Mouse (Mus musculus) midbrain, embryonic 14.5 days (tissue): ENCODE data around the gene Olfr126. TPM values are rescaled to one million over a fixed set of nuclear protein-coding genes. Genes with fewer than 3 reads are reported as not detected.

Experiments
- ATAC-seq: fragments of 200-750 bp; cut with Nextera tagmentation; 2 replicates; pipeline ENCODE4 v1.8.0; 2017; ENCODE audit warnings: moderate number of reproducible peaks, moderate library complexity; ENCODE audit not compliant: low FRiP score, low TSS enrichment
- DNase-seq: peaks from one replicate; pipeline ENCODE4 v3.0.0-alpha.2; 2015
- H3K27ac ChIP-seq: fragments of 300-500 bp; sonication (generic); replicated peaks from 2 replicates; pipeline ENCODE4 v1.5.1; 2014; ENCODE audit warnings: mild to moderate bottlenecking, low read depth, low read length, moderate library complexity
- H3K27me3 ChIP-seq: fragments of 300-500 bp; sonication (generic); 2 replicates; pipeline ENCODE4 v1.6.1; 2014; ENCODE audit warnings: low read length, control low read depth, mixed read lengths; ENCODE audit not compliant: control insufficient read depth, insufficient read depth
- H3K36me3 ChIP-seq: fragments of 300-500 bp; sonication (generic); 2 replicates; pipeline ENCODE4 v1.6.1; 2014; ENCODE audit warnings: low read length, control low read depth; ENCODE audit not compliant: control insufficient read depth, insufficient read depth
- H3K4me1 ChIP-seq: fragments of 300-500 bp; sonication (generic); 2 replicates; pipeline ENCODE4 v1.6.1; 2014; ENCODE audit warnings: mild to moderate bottlenecking, antibody characterized with exemption, low read length, control low read depth; ENCODE audit not compliant: control insufficient read depth, insufficient read depth
- H3K4me2 ChIP-seq: fragments of 300-500 bp; sonication (generic); 2 replicates; pipeline ENCODE4 v1.6.1; 2014; ENCODE audit warnings: mild to moderate bottlenecking, low read length, moderate library complexity
- H3K4me3 ChIP-seq: fragments of 300-500 bp; sonication (generic); replicated peaks from 2 replicates; pipeline ENCODE4 v1.5.1; 2014; ENCODE audit warnings: low read depth, low read length
- H3K9ac ChIP-seq: fragments of 300-500 bp; sonication (generic); replicated peaks from 2 replicates; pipeline ENCODE4 v1.6.1; 2014; ENCODE audit warnings: mild to moderate bottlenecking, low read length, moderate library complexity
- H3K9me3 ChIP-seq: fragments of 300-500 bp; sonication (generic); 2 replicates; pipeline ENCODE4 v1.6.1; 2016; ENCODE audit warnings: low read length, control low read depth, mixed read lengths; ENCODE audit not compliant: control insufficient read depth
- WGBS: fragments of 180-500 bp; shearing (Covaris S2); extraction: QIAGEN DNeasy Blood & Tissue Kit; methylation state at CpG from one replicate; pipeline ENCODE4 v1.1.7; 2014; 5-methylcytosine and 5-hydroxymethylcytosine counted together
- polyA plus RNA-seq: library from polyadenylated mRNA; unstranded; fragments of >200 nt; fragmentation: Nextera tagmentation; extraction: Ambion mirVana; gene quantifications from 2 replicates; pipeline ENCODE4 v1.2.1, GENCODE M21; 2014

Gene Olfr126
- polyA plus RNA-seq: not detected in 2 replicates

DNA sequence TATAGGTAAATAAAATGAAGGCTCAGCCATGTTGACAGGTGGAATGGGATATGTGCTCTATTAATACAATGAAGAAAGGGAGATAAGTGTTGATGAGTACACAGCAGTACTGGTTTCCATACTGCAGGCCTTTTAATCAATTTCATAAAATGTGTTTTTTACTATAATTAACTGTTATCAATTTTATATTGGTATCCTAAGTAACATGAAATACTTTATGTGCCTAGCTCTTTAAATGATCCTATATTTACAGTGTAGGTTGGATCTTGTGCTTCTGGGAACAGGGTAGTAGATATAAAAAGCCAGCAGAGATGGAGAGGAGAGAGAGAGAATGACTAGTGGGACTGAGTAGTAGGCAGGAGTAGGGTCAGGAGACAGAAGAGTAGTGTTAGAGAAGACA lies at the start of gene Olfr126:
Olfr126 (plus strand) TSS at position 301 of the 400 bp plus-strand sequence.
- Histone ChIP-seq H3K27ac (no peak within 1 kb of the TSS), H3K4me3 (no peak within 1 kb of the TSS), H3K9ac (no peak within 1 kb of the TSS), H3K27me3 (no peaks in the 10 kb centered on the region), H3K4me1 (no peaks in the 10 kb centered on the region), H3K36me3 (no peaks in the 10 kb centered on the region), H3K9me3 (no peaks in the 10 kb centered on the region), H3K4me2 (no peak within 1 kb of the TSS)
- DNase-seq: no peak
- no peak for ATAC-seq

GRCm38 (mm10) chr17:37799588-37799987 lies 47.7 kb upstream of the Olfr126 start, which contains the start of gene Olfr124:
Gene Olfr124 (plus strand): TSS chr17:37799888.
- 93% methylated on average over 3 of the region's 3 CpGs for WGBS
- Histone ChIP-seq H3K36me3 (no peaks in the 10 kb centered on the region), H3K27me3 (no peaks in the 10 kb centered on the region), H3K4me1 (no peaks in the 10 kb centered on the region), H3K4me3 (no peak within 1 kb of the TSS), H3K27ac (no peak within 1 kb of the TSS), H3K4me2 (no peak within 1 kb of the TSS), H3K9ac (no peak within 1 kb of the TSS), H3K9me3 (no peaks in the 10 kb centered on the region)
- DNase-seq (no peak), ATAC-seq (no peak)

GRCm38 (mm10) chr17:37832649-37833048 lies 14.6 kb upstream of the Olfr126 start, which contains the start of gene Olfr125:
Gene Olfr125 (plus strand): TSS chr17:37832949.
- H3K36me3 ChIP-seq: no peaks in the 10 kb centered on the region
- no peaks in the 10 kb centered on the region for H3K27me3 ChIP-seq
- H3K4me3 ChIP-seq: no peak within 1 kb of the TSS
- 0 out of 2 replicates have a peak, but pooled peaks cover 2% of the 10 kb centered on the region for H3K9me3 ChIP-seq
- H3K4me1 ChIP-seq: no peaks in the 10 kb centered on the region
- ATAC-seq (no peak), DNase-seq (no peak)
- no peak within 1 kb of the TSS for H3K9ac ChIP-seq
- no peak within 1 kb of the TSS for H3K27ac ChIP-seq
- H3K4me2 ChIP-seq: no peak within 1 kb of the TSS

DNA sequence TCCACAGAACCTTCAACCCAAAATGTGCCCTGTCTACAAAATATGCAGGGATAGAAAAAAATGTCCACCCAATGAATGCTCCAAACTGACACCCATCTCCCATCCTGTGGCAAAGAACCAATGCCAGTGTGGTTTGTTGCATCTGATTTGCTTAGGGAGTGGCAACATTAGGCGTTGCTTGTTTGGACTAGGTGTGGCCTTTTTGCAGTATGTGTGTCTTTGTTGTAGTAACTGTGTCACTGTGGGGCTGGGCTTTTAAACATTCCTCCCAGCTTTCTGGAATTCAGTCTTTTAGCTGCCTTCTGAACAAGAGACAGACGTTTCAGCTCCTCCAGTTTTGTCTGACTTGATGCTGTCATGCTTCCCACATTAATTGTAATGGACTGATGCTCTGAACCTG lies 16.6 kb downstream of the Olfr126 start:
- DNase-seq (no peak), ATAC-seq (no peak)
- 68% methylated on average over 2 of the region's 2 CpGs for WGBS
- H3K9me3 ChIP-seq: no peaks in the 10 kb centered on the region
- H3K9ac ChIP-seq: no peak overlapping the region
- no peaks in the 10 kb centered on the region for H3K36me3 ChIP-seq
- no peaks in the 10 kb centered on the region for H3K27me3 ChIP-seq
- H3K4me3 ChIP-seq: no peak overlapping the region
- H3K4me1 ChIP-seq: no peaks in the 10 kb centered on the region
- H3K27ac ChIP-seq: no peak overlapping the region
- no peak overlapping the region for H3K4me2 ChIP-seq

GRCm38 (mm10) chr17:37869676-37870205 lies 22.5 kb downstream of the Olfr126 start:
- Histone ChIP-seq H3K4me2 (no peak overlapping the region), H3K27ac (no peak overlapping the region), H3K36me3 (no peaks in the 10 kb centered on the region), H3K4me1 (no peaks in the 10 kb centered on the region), H3K9me3 (no peaks in the 10 kb centered on the region), H3K4me3 (no peak overlapping the region), H3K9ac (no peak overlapping the region), H3K27me3 (no peaks in the 10 kb centered on the region)
- DNase-seq: peak; percentile 0
- 22% methylated on average over 8 of the region's 8 CpGs for WGBS
- ATAC-seq: no peak

DNA sequence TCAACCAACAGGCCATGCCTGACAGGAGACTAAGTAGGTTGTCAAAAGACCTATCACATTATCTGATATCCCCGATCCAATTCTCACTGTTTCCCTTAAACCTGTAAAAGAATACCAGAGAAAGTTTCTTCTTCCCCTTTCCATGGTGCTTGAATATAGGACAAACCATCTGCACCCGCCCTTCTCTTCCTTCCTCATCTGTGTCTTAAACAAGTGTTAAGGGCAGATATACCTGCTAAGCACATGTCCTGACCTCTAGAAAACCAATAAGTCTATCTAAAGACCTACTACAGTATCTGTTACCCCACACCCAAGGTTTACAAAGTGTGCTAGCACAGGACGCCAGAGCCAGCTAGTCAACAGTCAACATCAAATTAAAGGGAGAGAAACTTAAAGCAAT lies 26.5 kb downstream of the Olfr126 start:
- Histone ChIP-seq H3K27me3 (no peaks in the 10 kb centered on the region), H3K4me1 (no peaks in the 10 kb centered on the region), H3K9me3 (no peaks in the 10 kb centered on the region), H3K9ac (no peak overlapping the region), H3K4me3 (no peak overlapping the region), H3K36me3 (no peaks in the 10 kb centered on the region), H3K4me2 (no peak overlapping the region), H3K27ac (no peak overlapping the region)
- no peak for ATAC-seq
- WGBS: 78% methylated on average over 3 of the region's 3 CpGs
- DNase-seq: no peak

DNA sequence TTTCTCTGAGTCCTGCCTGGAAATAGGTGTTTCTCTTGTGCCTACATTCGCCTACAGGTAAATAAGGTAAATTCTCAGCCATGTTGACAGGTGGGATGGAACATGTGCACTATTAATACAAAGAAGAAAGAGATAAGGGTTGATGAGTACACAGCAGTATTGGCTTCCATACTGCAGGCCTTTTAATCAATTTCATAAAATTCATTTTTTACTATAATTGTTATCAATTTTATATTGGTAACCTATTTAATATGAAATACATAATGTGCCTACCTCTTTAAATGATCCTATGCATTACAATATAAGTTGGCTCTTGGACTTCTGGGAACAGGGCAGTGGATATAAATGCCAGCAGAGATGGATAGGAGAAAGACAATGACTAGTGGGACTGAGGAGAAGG lies 52.9 kb downstream of the Olfr126 start, which contains the start of gene Olfr127:
Olfr127 (plus strand) TSS at position 301 of the 400 bp plus-strand sequence.
- H3K4me2 ChIP-seq: no peak within 1 kb of the TSS
- H3K36me3 ChIP-seq: no peaks in the 10 kb centered on the region
- no peaks in the 10 kb centered on the region for H3K9me3 ChIP-seq
- WGBS: 70% methylated on average over 1 of the region's 1 CpGs
- H3K9ac ChIP-seq: no peak within 1 kb of the TSS
- no peak within 1 kb of the TSS for H3K4me3 ChIP-seq
- H3K27me3 ChIP-seq: no peaks in the 10 kb centered on the region
- H3K4me1 ChIP-seq: no peaks in the 10 kb centered on the region
- no peak within 1 kb of the TSS for H3K27ac ChIP-seq
- DNase-seq (no peak), ATAC-seq (no peak)

Other genes starting within 250 kb of the Olfr126 start
- gene Olfr115, start 220.4 kb upstream of the Olfr126 start, polyA plus RNA-seq: not detected in 2 replicates
- not detected in 2 replicates for gene Olfr116, start 220.3 kb upstream of the Olfr126 start, polyA plus RNA-seq
- not detected in 2 replicates for gene Olfr117, start 183.7 kb upstream of the Olfr126 start, polyA plus RNA-seq
- gene Olfr118, start 180.5 kb upstream of the Olfr126 start, polyA plus RNA-seq: not detected in 2 replicates
- gene Olfr119, start 150.9 kb upstream of the Olfr126 start, polyA plus RNA-seq: not detected in 2 replicates
- not detected in 2 replicates for gene Olfr120, start 125.7 kb upstream of the Olfr126 start, polyA plus RNA-seq
- gene Olfr121, start 98.6 kb upstream of the Olfr126 start, polyA plus RNA-seq: not detected in 2 replicates
- gene Olfr122, start 78.9 kb upstream of the Olfr126 start, polyA plus RNA-seq: not detected in 2 replicates
- not detected in 2 replicates for gene Olfr123, start 54.0 kb upstream of the Olfr126 start, polyA plus RNA-seq
- gene Olfr124, start 47.6 kb upstream of the Olfr126 start, polyA plus RNA-seq: not detected in 2 replicates
- gene Olfr125, start 14.5 kb upstream of the Olfr126 start, polyA plus RNA-seq: not detected in 2 replicates
- gene Olfr127, start 53.0 kb downstream of the Olfr126 start, polyA plus RNA-seq: not detected in 2 replicates
- gene Olfr128, start 73.1 kb downstream of the Olfr126 start, polyA plus RNA-seq: not detected in 2 replicates
- not detected in 2 replicates for gene Olfr761, start 105.6 kb downstream of the Olfr126 start, polyA plus RNA-seq
- gene Olfr129, start 212.6 kb downstream of the Olfr126 start, polyA plus RNA-seq: not detected in 2 replicates
- gene Olfr130, start 216.4 kb downstream of the Olfr126 start, polyA plus RNA-seq: not detected in 2 replicates
- gene Olfr131, start 241.2 kb downstream of the Olfr126 start, polyA plus RNA-seq: not detected in 2 replicates